Mouse (Mus musculus): ENCODE data around the gene Nf2.

GRCm38 (mm10) chr11:4734179-4734578 lies 115.2 kb downstream of the Nf2 start:
- TF ChIP-seq POLR2A (IDR thresholded peaks at IDR 0.05; ENCODE audit: control insufficient read depth, extremely low read depth, insufficient read depth, low read length, poor library complexity) (no peak), CTCF (IDR thresholded peaks at IDR 0.05; ENCODE audit: borderline replicate concordance, control insufficient read depth, extremely low read depth, insufficient read depth, low read length, poor library complexity) (no peak)

All from thymus, adult 2 months (tissue).